Mouse (Mus musculus) C2C12 (cell line): ENCODE data around the gene Cyp4f39. TPM values are rescaled to one million over a fixed set of nuclear protein-coding genes. Genes with fewer than 3 reads are reported as not detected.

Experiments
- H3K27me3 ChIP-seq: one replicate; pipeline ENCODE4 v1.6.1; 2011; ENCODE audit not compliant: control insufficient read depth, insufficient read depth, insufficient read length
- H3K36me3 ChIP-seq: one replicate; pipeline ENCODE4 v1.6.1; 2011; ENCODE audit not compliant: control insufficient read depth, insufficient read depth
- H3K4me3 ChIP-seq: one replicate; pipeline ENCODE4 v1.5.1; 2011; ENCODE audit warnings: mild to moderate bottlenecking, control low read depth; ENCODE audit not compliant: poor library complexity, insufficient read depth, severe bottlenecking
- H3K79me2 ChIP-seq: one replicate; pipeline ENCODE4 v1.6.1; 2011; ENCODE audit not compliant: control insufficient read depth, insufficient read depth
- H3K79me3 ChIP-seq: one replicate; pipeline ENCODE4 v1.6.1; 2011; ENCODE audit warnings: low read depth, control low read depth
- H3ac ChIP-seq: one replicate; pipeline ENCODE3; 2011; ENCODE audit warnings: low read depth; ENCODE audit not compliant: control insufficient read depth, insufficient read length
- CEBPB ChIP-seq: IDR thresholded peaks from one replicate; pipeline ENCODE4 v1.6.1; 2011; ENCODE audit warnings: low read depth, mild to moderate bottlenecking, control low read depth, moderate library complexity
- CTCF ChIP-seq: IDR thresholded peaks from one replicate; pipeline ENCODE4 v1.5.1; 2011; ENCODE audit not compliant: control insufficient read depth, insufficient read depth, insufficient read length
- FOSL1 ChIP-seq: IDR thresholded peaks from one replicate; pipeline ENCODE4 v1.8.0; 2011; ENCODE audit warnings: mild to moderate bottlenecking, low read length; ENCODE audit not compliant: poor library complexity, insufficient read depth, severe bottlenecking
- MAX ChIP-seq: IDR thresholded peaks from one replicate; pipeline ENCODE4 v1.6.1; 2011; ENCODE audit warnings: mild to moderate bottlenecking, control low read depth
- MYOD1 ChIP-seq: IDR thresholded peaks from one replicate; pipeline ENCODE4 v1.6.1; 2011; ENCODE audit warnings: low read depth; ENCODE audit not compliant: control insufficient read depth, insufficient read length
- MYOG ChIP-seq: IDR thresholded peaks from one replicate; pipeline ENCODE4 v1.6.1; 2011; ENCODE audit not compliant: control insufficient read depth, insufficient read length; ENCODE audit errors: extremely low read depth
- USF1 ChIP-seq: IDR thresholded peaks from one replicate; pipeline ENCODE4 v1.6.1; 2011; ENCODE audit warnings: low read depth, mild to moderate bottlenecking, control low read depth, moderate library complexity
- polyA plus RNA-seq: library from polyadenylated mRNA; unstranded; fragments of >200 nt; fragmentation: generic; extraction: Trizol; gene quantifications from one replicate; pipeline ENCODE4 v1.2.1, GENCODE M21; 2012; ENCODE audit warnings: missing spikeins

Cyp4f39 gene
- polyA plus RNA-seq, 1 experiment: 0.02 TPM

GRCm38 (mm10) chr17:32505851-32506728, 53.6 kb downstream of the Cyp4f39 start, which contains the start of gene Cyp4f17:
Cyp4f17 (plus strand) TSS chr17:32506050.
- Histone ChIP-seq H3K79me3 (no peaks in the 10 kb centered on the region), H3ac (peak within 1 kb of the TSS; percentile 19), H3K79me2 (no peaks in the 10 kb centered on the region), H3K36me3 (no peaks in the 10 kb centered on the region), H3K27me3 (no peaks in the 10 kb centered on the region), H3K4me3 (peak within 1 kb of the TSS; percentile 25)
- no peak for TF ChIP-seq MYOG
- peak; percentile 43 for TF ChIP-seq USF1
- TF ChIP-seq MAX: no peak

DNA sequence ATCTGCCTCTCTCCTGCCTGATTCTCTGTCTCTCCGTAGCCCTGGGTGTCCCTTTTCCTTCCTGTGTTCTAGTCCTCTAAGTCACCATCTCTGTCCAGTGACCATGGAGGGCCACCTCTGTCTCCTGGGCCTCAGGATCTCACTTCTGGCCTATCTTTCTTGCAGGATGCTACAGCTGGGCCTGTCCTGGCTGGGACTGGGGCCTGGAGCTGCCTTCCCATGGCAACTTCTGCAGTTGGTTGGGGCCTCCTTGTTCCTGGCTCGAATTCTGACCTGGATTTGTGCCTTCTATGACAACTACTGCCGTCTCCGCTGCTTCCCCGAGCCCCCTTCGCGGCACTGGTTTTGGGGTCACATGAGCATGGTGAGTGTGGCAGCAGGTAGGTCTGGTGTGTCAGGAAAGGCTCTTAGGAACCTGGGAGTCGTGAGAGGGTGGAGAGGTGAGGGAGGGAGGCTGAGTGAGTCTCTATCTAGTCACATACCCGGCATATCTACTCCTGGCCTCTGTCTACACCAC, 54.3 kb downstream of the Cyp4f39 start:
- H3K36me3 ChIP-seq: no peaks in the 10 kb centered on the region
- no peaks in the 10 kb centered on the region for H3K79me2 ChIP-seq
- TF ChIP-seq USF1 (no peak), CEBPB (no peak), MYOG (no peak), MYOD1 (no peak), FOSL1 (no peak), CTCF (no peak), MAX (no peak)
- H3ac ChIP-seq: peak overlapping the region; percentile 19
- no peaks in the 10 kb centered on the region for H3K27me3 ChIP-seq
- H3K79me3 ChIP-seq: no peaks in the 10 kb centered on the region
- H3K4me3 ChIP-seq: peak overlapping the region; percentile 25

DNA sequence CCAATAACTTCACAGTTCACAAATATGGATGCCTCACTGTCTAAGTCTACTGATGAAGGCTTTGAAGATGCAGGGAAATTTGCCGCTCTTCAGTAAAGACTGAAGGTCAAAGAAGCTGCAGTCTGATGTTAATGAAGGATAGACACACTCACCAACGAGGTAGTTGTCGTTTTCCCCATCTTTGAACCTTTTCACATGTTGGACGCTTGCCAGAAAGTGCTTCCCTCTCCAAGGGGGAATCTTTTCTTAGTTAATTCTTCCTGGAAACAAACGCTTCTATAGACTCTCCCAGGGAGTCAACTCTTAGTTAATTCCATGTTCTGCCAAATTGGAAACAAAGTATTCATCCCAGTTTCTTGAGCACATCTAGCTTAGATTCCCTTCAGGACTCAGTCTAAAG, 63.6 kb downstream of the Cyp4f39 start:
- Histone ChIP-seq H3ac (no peak overlapping the region), H3K36me3 (no peaks in the 10 kb centered on the region), H3K27me3 (no peaks in the 10 kb centered on the region), H3K4me3 (no peak overlapping the region), H3K79me2 (no peaks in the 10 kb centered on the region), H3K79me3 (no peaks in the 10 kb centered on the region)
- no peak for TF ChIP-seq USF1
- no peak for TF ChIP-seq MYOG
- TF ChIP-seq MYOD1: no peak
- TF ChIP-seq CTCF: no peak
- no peak for TF ChIP-seq MAX
- TF ChIP-seq FOSL1: no peak
- no peak for TF ChIP-seq CEBPB

DNA sequence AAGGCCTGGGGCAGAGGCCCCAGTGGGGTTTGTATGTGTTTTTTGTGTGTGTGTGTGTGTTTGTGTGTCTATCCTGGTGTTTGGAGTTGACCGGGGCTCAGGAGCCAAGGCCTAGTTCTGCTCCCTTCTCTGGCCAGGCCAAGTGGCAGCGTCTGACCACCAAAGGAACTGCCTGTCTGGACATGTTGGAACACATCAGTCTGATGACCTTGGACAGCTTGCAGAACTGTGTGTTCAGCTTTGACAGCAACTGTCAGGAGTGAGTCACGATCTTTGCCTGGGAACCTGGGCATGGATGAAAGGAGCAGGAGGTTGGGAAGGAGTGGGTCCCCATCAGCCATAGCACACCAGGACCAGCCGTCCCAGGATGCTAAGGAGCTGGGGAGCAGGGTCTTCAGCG, 69.5 kb downstream of the Cyp4f39 start:
- H3K79me2 ChIP-seq: no peaks in the 10 kb centered on the region
- H3ac ChIP-seq: no peak overlapping the region
- no peak overlapping the region for H3K4me3 ChIP-seq
- TF ChIP-seq FOSL1 (no peak), CTCF (no peak), MAX (no peak), USF1 (no peak), CEBPB (no peak)
- no peaks in the 10 kb centered on the region for H3K36me3 ChIP-seq
- no peaks in the 10 kb centered on the region for H3K79me3 ChIP-seq
- no peaks in the 10 kb centered on the region for H3K27me3 ChIP-seq

DNA sequence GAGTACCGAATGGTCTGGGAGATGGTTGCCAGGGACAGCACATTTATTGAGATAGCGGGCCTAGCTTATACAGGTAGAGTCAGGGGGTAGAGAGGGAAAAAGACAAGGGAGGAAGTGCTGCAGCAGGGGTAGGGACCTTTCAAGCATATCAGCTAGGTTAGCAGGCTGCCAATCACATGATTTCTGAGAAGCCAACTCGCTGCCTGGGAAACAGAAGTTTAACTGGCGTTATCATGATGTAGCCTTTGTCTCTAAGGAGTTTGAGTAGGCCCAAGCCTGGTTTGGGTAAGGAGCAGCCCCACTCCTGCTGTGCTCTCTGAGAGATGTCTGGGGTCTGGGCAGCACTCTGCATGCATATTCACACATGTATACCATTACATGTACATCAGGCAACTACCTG, 69.9 kb downstream of the Cyp4f39 start:
- H3ac ChIP-seq: no peak overlapping the region
- H3K4me3 ChIP-seq: no peak overlapping the region

More for the DNA sequence above, 69.9 kb downstream of the Cyp4f39 start:
- TF ChIP-seq CTCF (no peak), MAX (no peak), MYOD1 (no peak), MYOG (no peak), CEBPB (no peak), FOSL1 (no peak), USF1 (no peak)
- Histone ChIP-seq H3K36me3 (no peaks in the 10 kb centered on the region), H3K79me3 (no peaks in the 10 kb centered on the region), H3K79me2 (no peaks in the 10 kb centered on the region), H3K27me3 (no peaks in the 10 kb centered on the region)
